Mouse (Mus musculus): ENCODE results near the gene Anapc11.

GRCm38 (mm10) chr11:120618619-120619535 is 20.7 kb downstream of the Anapc11 start:
- no peak for TF ChIP-seq CTCF (conservative IDR thresholded peaks at IDR 0.05; ENCODE audit: low read length)
- no peak for TF ChIP-seq POU5F1 (IDR thresholded peaks at IDR 0.05; ENCODE audit: borderline replicate concordance, low read length)

Measured in E14TG2a.4 (cell line).